Mouse (Mus musculus) heart, embryonic 15.5 days (tissue): ENCODE data around the gene Morc1. TPM values are rescaled to one million over a fixed set of nuclear protein-coding genes. Genes with fewer than 3 reads are reported as not detected.

ENCODE experiments used
- ATAC-seq: fragments of 200-750 bp; cut with Nextera tagmentation; replicated peaks from 2 replicates; pipeline ENCODE4 v1.8.0; 2017; ENCODE audit warnings: low read depth, moderate TSS enrichment; ENCODE audit not compliant: insufficient number of reproducible peaks, insufficient read depth, low FRiP score
- H3K27ac ChIP-seq: fragments of 300-500 bp; sonication (generic); 2 replicates; pipeline ENCODE4 v1.5.1; 2015; ENCODE audit warnings: mild to moderate bottlenecking, inconsistent platforms
- H3K27me3 ChIP-seq: fragments of 300-500 bp; sonication (generic); 2 replicates; pipeline ENCODE4 v1.6.1; 2015; ENCODE audit warnings: inconsistent platforms
- H3K36me3 ChIP-seq: fragments of 300-500 bp; sonication (generic); 2 replicates; pipeline ENCODE4 v1.6.1; 2015; ENCODE audit warnings: mild to moderate bottlenecking, inconsistent platforms
- H3K4me1 ChIP-seq: fragments of 300-500 bp; sonication (generic); replicated peaks from 2 replicates; pipeline ENCODE4 v1.6.1; 2015; ENCODE audit warnings: inconsistent platforms
- H3K4me2 ChIP-seq: fragments of 300-500 bp; sonication (generic); 2 replicates; pipeline ENCODE4 v1.6.1; 2015; ENCODE audit warnings: inconsistent platforms, mild to moderate bottlenecking, moderate library complexity
- H3K4me3 ChIP-seq: fragments of 300-500 bp; sonication (generic); 2 replicates; pipeline ENCODE4 v1.5.1; 2015; ENCODE audit warnings: mild to moderate bottlenecking, inconsistent platforms
- H3K9ac ChIP-seq: fragments of 300-500 bp; sonication (generic); 2 replicates; pipeline ENCODE4 v1.6.1; 2015; ENCODE audit warnings: mild to moderate bottlenecking, inconsistent platforms
- H3K9me3 ChIP-seq: fragments of 300-500 bp; sonication (generic); replicated peaks from 2 replicates; pipeline ENCODE4 v1.6.1; 2016; ENCODE audit warnings: inconsistent platforms
- WGBS: fragments of 180-500 bp; shearing (Covaris S2); methylation state at CpG from one replicate; pipeline ENCODE4 v1.1.7; 2015; ENCODE audit warnings: mixed read lengths; 5-methylcytosine and 5-hydroxymethylcytosine counted together
- polyA plus RNA-seq: library from polyadenylated mRNA; unstranded; fragments of >200 nt; fragmentation: Nextera tagmentation; extraction: Ambion mirVana; gene quantifications from 2 replicates; pipeline ENCODE4 v1.2.1, GENCODE M21; 2015

Morc1 gene
- polyA plus RNA-seq, 1 experiment from 2014 or later, result 0.04 TPM

DNA sequence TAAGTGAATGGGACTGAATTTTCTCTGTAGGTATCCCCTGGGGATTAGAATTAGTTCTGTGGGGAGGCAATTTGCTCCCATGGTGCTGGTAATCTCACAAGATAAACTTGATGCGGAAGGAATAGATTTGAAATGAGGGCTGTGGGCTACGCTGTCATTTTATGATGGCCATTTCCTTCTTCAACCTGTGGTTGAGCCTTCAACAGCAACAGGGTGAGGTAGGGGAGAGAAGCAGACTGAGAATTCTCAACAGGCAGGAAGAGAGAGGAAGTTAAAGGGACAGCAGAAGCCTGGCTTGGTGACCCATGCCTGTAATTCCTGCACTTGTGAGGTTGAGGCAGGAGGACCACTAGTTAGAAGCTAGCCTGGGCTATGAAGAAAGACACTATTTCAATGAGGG is 12.0 kb upstream of the Morc1 start:
- no peaks in the 10 kb centered on the region for H3K27me3 ChIP-seq
- no peaks in the 10 kb centered on the region for H3K4me1 ChIP-seq
- H3K9ac ChIP-seq, result no peak overlapping the region
- H3K4me3 ChIP-seq, result no peak overlapping the region
- H3K36me3 ChIP-seq, result no peaks in the 10 kb centered on the region
- WGBS, result 69% methylated on average over 2 of the region's 2 CpGs
- no peak for ATAC-seq
- no peak overlapping the region for H3K27ac ChIP-seq
- H3K9me3 ChIP-seq, result no peaks in the 10 kb centered on the region
- H3K4me2 ChIP-seq, result no peak overlapping the region

DNA sequence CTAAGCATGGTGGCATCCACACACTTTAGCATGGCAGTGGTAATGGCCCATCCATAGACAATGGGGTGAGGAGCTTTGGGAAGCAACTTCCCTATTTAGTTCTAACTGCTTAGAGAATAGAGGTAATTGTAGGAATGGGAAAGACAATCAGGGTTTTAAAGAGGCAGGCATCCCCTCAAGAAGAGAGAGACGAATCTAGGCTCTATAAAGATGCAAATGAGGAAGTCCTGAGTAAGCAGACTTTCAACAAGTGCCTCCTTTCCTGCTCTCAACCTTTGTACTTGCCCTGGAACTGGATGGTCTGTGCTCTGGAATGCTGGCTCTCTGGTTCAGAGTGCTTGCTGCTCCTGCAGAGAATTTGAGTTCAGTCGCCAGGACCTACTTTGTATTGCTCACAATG is 8.5 kb upstream of the Morc1 start:
- no peak for ATAC-seq
- Histone ChIP-seq H3K4me2 (no peak overlapping the region), H3K4me1 (no peaks in the 10 kb centered on the region), H3K27me3 (no peaks in the 10 kb centered on the region), H3K9ac (no peak overlapping the region), H3K4me3 (no peak overlapping the region), H3K9me3 (no peaks in the 10 kb centered on the region), H3K27ac (no peak overlapping the region), H3K36me3 (no peaks in the 10 kb centered on the region)
- WGBS, result 37% methylated on average over 2 of the region's 2 CpGs

DNA sequence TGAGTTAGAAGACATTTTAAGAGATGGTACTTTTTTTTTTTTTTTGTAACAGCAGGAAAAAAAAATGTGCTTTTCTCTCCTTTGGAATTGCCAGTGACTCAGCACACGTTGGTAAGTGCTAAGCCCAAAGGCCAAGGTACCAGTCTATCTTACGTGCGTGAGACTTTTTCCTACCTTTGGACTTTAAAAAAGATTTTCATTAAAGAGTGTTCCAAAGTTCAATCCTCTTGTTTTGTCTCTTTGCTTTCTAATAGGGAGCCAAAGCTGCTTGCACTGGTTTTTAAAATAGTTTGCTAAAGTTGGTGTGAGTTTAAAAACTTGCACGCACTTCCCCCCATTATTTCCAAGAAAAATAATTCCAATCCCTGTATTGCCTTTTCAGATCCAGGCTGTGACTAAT is 7.0 kb upstream of the Morc1 start:
- Histone ChIP-seq H3K27ac (no peak overlapping the region), H3K4me2 (no peak overlapping the region), H3K4me1 (no peaks in the 10 kb centered on the region), H3K4me3 (no peak overlapping the region), H3K36me3 (no peaks in the 10 kb centered on the region), H3K9ac (no peak overlapping the region), H3K9me3 (no peaks in the 10 kb centered on the region), H3K27me3 (no peaks in the 10 kb centered on the region)
- 79% methylated on average over 4 of the region's 4 CpGs for WGBS
- ATAC-seq, result no peak

DNA sequence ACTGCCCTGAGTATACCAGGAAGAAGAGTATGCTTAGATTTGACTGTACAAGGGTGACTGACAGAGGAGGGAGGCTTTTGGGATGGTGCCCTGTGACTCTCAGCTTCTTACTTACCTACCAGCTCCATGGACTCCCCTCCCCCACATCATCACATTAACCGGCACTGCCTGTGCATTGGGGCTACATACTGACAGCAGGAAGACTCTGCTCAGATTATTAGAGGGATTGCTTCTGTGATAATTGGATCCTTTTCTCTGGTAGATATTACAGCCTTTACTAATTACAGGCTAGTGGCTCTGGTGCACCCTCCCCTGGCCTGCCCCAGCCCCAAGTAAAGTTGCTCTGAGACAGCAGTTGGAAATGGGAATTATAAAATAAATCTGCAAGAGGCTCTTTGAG is 1.6 kb upstream of the Morc1 start:
- H3K27me3 ChIP-seq, result no peaks in the 10 kb centered on the region
- H3K4me2 ChIP-seq, result no peak overlapping the region
- no peaks in the 10 kb centered on the region for H3K4me1 ChIP-seq
- no peak for ATAC-seq
- H3K36me3 ChIP-seq, result no peaks in the 10 kb centered on the region
- no peaks in the 10 kb centered on the region for H3K9me3 ChIP-seq
- WGBS, result 59% methylated on average over 1 of the region's 1 CpGs
- H3K4me3 ChIP-seq, result no peak overlapping the region
- no peak overlapping the region for H3K27ac ChIP-seq
- no peak overlapping the region for H3K9ac ChIP-seq

DNA sequence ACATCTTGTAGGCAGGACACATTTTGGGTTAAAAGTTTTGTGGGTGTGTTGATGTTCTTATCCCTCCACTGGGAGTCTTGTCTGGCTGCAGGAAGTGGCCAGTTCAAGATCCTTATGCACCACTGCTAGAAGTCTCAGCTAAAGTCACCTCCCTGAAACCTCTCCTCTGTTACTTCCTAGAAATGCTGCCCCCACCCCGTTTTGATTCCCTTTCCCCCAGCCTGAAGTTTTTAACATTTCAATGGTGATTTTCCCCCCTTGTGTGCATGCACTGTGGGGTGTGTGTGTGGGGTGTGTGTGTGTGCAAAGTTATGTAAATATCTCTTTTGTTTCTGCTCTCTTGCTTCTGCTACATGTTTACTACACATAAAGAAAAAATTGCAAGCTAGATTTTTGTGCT is 4.4 kb downstream of the Morc1 start:
- Histone ChIP-seq H3K27me3 (no peaks in the 10 kb centered on the region), H3K9me3 (no peaks in the 10 kb centered on the region), H3K36me3 (no peaks in the 10 kb centered on the region), H3K4me1 (no peaks in the 10 kb centered on the region), H3K4me2 (no peak overlapping the region), H3K4me3 (no peak overlapping the region), H3K9ac (no peak overlapping the region), H3K27ac (no peak overlapping the region)
- no peak for ATAC-seq
- 17% methylated on average over 1 of the region's 1 CpGs for WGBS

DNA sequence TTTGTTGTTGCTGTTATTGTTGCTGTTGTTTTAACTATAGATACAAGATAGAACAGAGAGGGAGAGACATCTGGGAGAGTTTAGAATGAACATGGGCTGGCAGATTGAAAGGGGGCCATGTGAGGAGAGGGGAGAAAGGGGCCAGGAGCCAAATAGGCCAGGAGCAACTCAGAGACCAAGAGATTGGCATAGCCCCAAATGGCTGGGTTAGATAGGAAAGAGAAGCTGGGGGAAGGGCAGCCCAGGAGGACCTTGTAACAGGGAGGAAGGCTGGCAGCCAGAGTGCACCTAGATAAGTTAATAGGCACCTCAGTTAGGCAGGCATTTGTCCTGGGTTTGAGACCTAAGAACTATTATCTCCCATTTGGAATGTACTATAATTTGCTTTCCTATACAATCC is 6.4 kb downstream of the Morc1 start:
- Histone ChIP-seq H3K36me3 (no peaks in the 10 kb centered on the region), H3K4me1 (no peaks in the 10 kb centered on the region), H3K27me3 (no peaks in the 10 kb centered on the region), H3K9ac (no peak overlapping the region), H3K27ac (no peak overlapping the region), H3K4me2 (no peak overlapping the region), H3K9me3 (no peaks in the 10 kb centered on the region), H3K4me3 (no peak overlapping the region)
- ATAC-seq, result no peak

DNA sequence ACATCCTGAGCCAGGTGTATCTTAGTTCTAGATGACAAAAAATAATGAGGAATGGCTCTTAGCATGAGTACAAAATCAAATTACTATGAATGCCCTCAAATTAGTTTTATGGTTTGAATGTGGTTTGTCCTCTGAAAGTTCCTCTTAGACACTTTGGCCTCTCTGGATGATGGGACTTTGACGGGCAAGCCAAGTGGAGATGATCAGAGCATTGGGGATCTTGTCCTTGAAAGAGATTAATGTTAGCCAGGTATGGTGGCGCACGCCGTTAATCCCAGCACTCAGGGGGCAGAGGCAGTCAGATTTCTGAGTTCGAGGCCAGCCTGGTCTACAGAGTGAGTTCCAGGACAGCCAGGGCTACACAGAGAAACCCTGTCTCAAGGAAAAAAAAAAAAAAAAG is 13.6 kb downstream of the Morc1 start:
- Histone ChIP-seq H3K4me1 (no peaks in the 10 kb centered on the region), H3K27ac (no peak overlapping the region), H3K27me3 (no peaks in the 10 kb centered on the region), H3K36me3 (no peaks in the 10 kb centered on the region), H3K9me3 (no peaks in the 10 kb centered on the region), H3K4me2 (no peak overlapping the region), H3K9ac (no peak overlapping the region), H3K4me3 (no peak overlapping the region)
- no peak for ATAC-seq
- WGBS, result 85% methylated on average over 5 of the region's 5 CpGs

DNA sequence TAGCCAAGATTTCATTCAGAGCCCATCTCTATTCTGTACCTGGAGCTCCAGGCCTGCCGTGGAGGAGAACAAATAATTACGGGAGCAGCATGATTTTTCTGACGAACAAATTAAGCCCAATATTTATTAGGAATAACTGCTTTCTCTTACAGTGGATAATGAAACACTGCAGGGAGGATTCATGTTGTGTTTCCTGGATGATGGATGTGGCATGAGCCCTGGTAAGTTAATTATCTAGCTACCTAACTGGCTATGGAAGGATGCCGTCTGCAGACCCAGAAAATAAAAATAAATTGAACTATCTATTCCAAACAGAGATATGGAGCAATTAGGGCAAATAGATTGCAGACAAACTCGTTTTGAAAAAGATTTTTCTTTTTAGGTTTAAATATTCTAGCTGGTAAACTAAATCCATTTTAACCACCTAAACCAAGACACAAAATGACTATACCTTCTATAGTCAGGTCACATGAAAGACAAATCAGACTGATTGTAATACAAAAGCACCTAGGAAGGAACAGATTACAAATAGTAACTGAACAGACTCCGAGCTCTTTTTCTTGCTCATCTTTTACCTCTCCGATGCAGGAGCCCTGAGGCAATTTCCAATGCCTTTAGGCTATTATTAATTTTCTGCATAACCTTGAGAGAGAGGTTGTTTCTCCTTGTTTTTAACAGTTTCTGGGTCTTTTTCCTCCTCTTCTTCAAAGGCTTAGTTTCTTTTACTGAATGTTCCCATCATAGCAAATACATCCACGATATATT is 15.3 kb downstream of the Morc1 start:
- Histone ChIP-seq H3K4me3 (no peak overlapping the region), H3K27me3 (no peaks in the 10 kb centered on the region), H3K4me1 (no peaks in the 10 kb centered on the region), H3K9ac (no peak overlapping the region), H3K36me3 (no peaks in the 10 kb centered on the region), H3K27ac (no peak overlapping the region), H3K4me2 (no peak overlapping the region), H3K9me3 (no peaks in the 10 kb centered on the region)
- ATAC-seq, result no peak
- WGBS, result 61% methylated on average over 8 of the region's 8 CpGs

DNA sequence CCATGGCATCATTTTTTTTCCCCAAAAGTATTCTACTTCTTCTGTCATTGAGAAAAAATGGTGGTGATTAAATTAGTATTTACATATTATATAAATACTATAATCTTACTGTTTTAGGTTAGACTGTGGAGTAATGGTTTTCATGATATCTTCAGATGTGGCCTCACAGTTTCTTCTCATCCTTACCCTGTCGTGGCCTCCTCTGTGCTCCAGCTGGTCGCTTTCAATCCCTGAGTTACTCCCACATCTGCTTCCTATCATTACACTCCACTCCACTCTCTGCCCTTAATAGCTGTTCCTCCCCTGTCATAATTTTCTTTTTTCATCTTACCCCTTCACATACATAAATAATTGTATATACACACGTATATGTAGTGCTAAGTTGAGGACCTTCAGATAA is 22.2 kb downstream of the Morc1 start:
- no peaks in the 10 kb centered on the region for H3K36me3 ChIP-seq
- WGBS, result 57% methylated on average over 3 of the region's 3 CpGs
- H3K4me3 ChIP-seq, result no peak overlapping the region
- no peak overlapping the region for H3K9ac ChIP-seq
- no peak overlapping the region for H3K4me2 ChIP-seq
- no peak for ATAC-seq
- H3K4me1 ChIP-seq, result no peaks in the 10 kb centered on the region
- H3K27me3 ChIP-seq, result no peaks in the 10 kb centered on the region
- H3K9me3 ChIP-seq, result no peaks in the 10 kb centered on the region
- H3K27ac ChIP-seq, result no peak overlapping the region

DNA sequence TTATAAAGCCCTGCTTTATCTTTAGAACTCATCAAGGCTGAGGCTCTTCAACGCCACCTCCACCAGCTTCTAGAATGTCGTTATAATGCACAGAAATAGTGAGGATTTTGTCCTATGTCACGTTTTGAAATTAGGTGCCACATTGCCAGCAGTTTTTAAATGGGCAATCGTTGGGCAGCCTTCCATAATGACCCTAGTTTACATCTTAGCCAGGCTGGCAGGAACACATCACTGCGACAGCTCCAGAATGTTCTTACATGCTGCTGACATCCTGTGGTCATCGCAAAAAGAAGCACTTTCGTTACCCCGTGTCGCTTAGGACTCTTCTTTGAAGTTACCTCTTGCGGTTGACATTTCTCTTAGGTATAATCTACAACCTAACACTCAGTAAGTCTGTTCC is 42.4 kb downstream of the Morc1 start:
- H3K36me3 ChIP-seq, result no peaks in the 10 kb centered on the region
- H3K9ac ChIP-seq, result no peak overlapping the region
- no peaks in the 10 kb centered on the region for H3K9me3 ChIP-seq
- H3K27me3 ChIP-seq, result no peaks in the 10 kb centered on the region
- H3K4me3 ChIP-seq, result no peak overlapping the region
- H3K4me1 ChIP-seq, result no peaks in the 10 kb centered on the region
- no peak for ATAC-seq
- H3K4me2 ChIP-seq, result no peak overlapping the region
- no peak overlapping the region for H3K27ac ChIP-seq
- WGBS, result 76% methylated on average over 10 of the region's 10 CpGs

DNA sequence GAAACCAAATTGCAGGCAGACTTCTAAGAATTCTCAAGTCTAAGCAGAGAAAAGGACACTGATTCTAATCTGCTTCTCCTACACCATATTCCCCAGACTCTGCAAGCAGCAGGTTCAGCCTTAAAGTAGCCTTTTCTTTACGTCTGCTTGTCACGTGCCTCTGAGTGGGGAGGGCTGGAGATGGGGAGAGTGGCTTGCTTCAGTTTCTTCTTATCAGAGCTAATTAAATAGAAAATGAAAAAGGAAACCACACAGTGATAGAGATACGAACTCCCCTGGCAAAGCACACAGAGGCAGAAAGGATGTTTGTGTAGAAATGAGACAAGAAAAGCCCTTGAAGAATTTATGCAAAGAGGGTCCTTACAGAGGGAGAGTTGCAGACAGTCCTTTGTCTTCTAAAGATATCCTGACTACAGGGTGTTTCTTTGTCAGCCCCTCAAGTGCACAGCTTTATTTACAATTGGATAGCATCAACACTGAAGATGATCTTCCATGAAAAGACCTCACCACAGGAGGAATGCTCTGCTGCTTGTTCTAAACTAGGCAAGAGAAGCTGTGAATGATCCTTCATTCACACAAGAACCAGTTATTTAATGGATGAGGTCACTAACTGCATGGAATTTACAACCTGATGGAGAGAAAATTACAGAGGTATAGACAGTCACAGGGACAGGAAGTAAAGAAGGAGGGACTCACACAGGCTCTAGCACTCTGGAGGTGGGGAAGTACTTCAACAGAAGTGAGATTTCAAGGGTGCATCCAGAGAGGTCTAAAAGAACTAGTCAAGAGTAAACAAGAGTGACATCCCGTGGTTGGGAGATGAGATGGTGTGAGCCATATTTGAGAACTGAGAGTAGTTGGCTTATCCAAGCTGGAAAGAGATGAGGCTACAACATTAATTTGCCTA is 44.1 kb downstream of the Morc1 start:
- Histone ChIP-seq H3K36me3 (no peaks in the 10 kb centered on the region), H3K9me3 (no peaks in the 10 kb centered on the region), H3K9ac (no peak overlapping the region), H3K4me3 (no peak overlapping the region), H3K27me3 (no peaks in the 10 kb centered on the region), H3K27ac (no peak overlapping the region), H3K4me1 (peaks cover 2% of the 10 kb centered on the region; the same call in 1 of the 2 replicates), H3K4me2 (no peak overlapping the region)
- WGBS, result 23% methylated on average over 4 of the region's 4 CpGs
- ATAC-seq, result no peak
